Mouse (Mus musculus) MEL (cell line): ENCODE measurements around the gene Timmdc1. TPM values are rescaled to one million over a fixed set of nuclear protein-coding genes. Genes with fewer than 3 reads are reported as not detected.
A peak's percentile ranks its signal among the peaks of the same experiment; 100 is the strongest.

ENCODE experiments used
- DNase-seq: peaks from one replicate; pipeline ENCODE4 v3.0.0; 2011; ENCODE audit warnings: low read depth, low spot score
- H3K27ac ChIP-seq: 2 replicates; pipeline ENCODE4 v1.5.1; 2012; ENCODE audit warnings: low read depth, mild to moderate bottlenecking, control low read depth, low read length, moderate library complexity; ENCODE audit not compliant: control insufficient read depth
- H3K27me3 ChIP-seq, 2 experiments: fragments of 150-350 bp in 1 of 2; sonication (generic) in 1 of 2; 2 replicates each; pipeline ENCODE4 v1.6.1; 2012; ENCODE audit warnings: low read length in 2 of 2, mild to moderate bottlenecking in 2 of 2, improper control_type of control experiment in 1 of 2, moderate library complexity in 1 of 2; ENCODE audit not compliant: insufficient read depth in 2 of 2, control insufficient read depth in 1 of 2
- H3K36me3 ChIP-seq, 2 experiments: 2 replicates each; pipeline ENCODE4 v1.6.1; 2012 to 2014; ENCODE audit warnings: low read length in 2 of 2, improper control_type of control experiment in 1 of 2, inconsistent platforms in 1 of 2, mild to moderate bottlenecking in 1 of 2; ENCODE audit not compliant: insufficient read depth in 2 of 2, control insufficient read depth in 1 of 2
- H3K4me1 ChIP-seq, 2 experiments: fragments of 150-350 bp in 1 of 2; sonication (generic) in 1 of 2; 2 replicates each; pipeline ENCODE4 v1.6.1; 2012; ENCODE audit warnings: low read length in 2 of 2, improper control_type of control experiment in 1 of 2, mild to moderate bottlenecking in 1 of 2; ENCODE audit not compliant: insufficient read depth in 2 of 2, control insufficient read depth in 1 of 2
- H3K4me3 ChIP-seq, 2 experiments: fragments of 150-350 bp in 1 of 2; sonication (generic) in 1 of 2; 2 replicates each; pipeline ENCODE4 v1.5.1; 2012; ENCODE audit warnings: low read depth in 2 of 2, low read length in 2 of 2, mild to moderate bottlenecking in 2 of 2, moderate library complexity in 2 of 2, control low read depth in 1 of 2, improper control_type of control experiment in 1 of 2; ENCODE audit not compliant: control insufficient read depth in 1 of 2, insufficient read depth in 1 of 2
- H3K79me2 ChIP-seq: 2 replicates; pipeline ENCODE4 v1.6.1; 2012; ENCODE audit warnings: mild to moderate bottlenecking, low read length, moderate library complexity; ENCODE audit not compliant: control insufficient read depth, poor library complexity, insufficient read depth
- H3K9ac ChIP-seq: 2 replicates; pipeline ENCODE4 v1.6.1; 2012; ENCODE audit warnings: low read depth, mild to moderate bottlenecking, control low read depth, low read length, moderate library complexity; ENCODE audit not compliant: control insufficient read depth, poor library complexity, severe bottlenecking
- H3K9me3 ChIP-seq: fragments of 150-350 bp; sonication (generic); replicated peaks from 2 replicates; pipeline ENCODE4 v1.6.1; 2012; ENCODE audit warnings: mild to moderate bottlenecking, low read length, improper control_type of control experiment, moderate library complexity; ENCODE audit not compliant: insufficient read depth
- CTCF ChIP-seq, 3 experiments: IDR thresholded peaks in 2 of 3; conservative IDR thresholded peaks in 1 of 3; 2 replicates each; pipeline ENCODE4 v1.5.1; 2011 to 2012; ENCODE audit warnings: low read length in 3 of 3, low read depth in 2 of 3, mild to moderate bottlenecking in 2 of 3, improper control_type of control experiment in 1 of 3, inconsistent platforms in 1 of 3, mixed read lengths in 1 of 3, moderate library complexity in 1 of 3; ENCODE audit not compliant: control insufficient read depth in 1 of 3, insufficient read depth in 1 of 3, poor library complexity in 1 of 3, severe bottlenecking in 1 of 3
- E2F4 ChIP-seq: IDR thresholded peaks from 2 replicates; pipeline ENCODE4 v1.6.1; 2011; ENCODE audit warnings: low read depth, low read length, improper control_type of control experiment, borderline replicate concordance
- KAT2A ChIP-seq: conservative IDR thresholded peaks from 2 replicates; pipeline ENCODE4 v1.6.1; 2012; ENCODE audit warnings: low read depth, low read length, improper control_type of control experiment, inconsistent platforms
- MAFK ChIP-seq: IDR thresholded peaks from 2 replicates; pipeline ENCODE4 v1.6.1; 2011; ENCODE audit warnings: low read depth, mild to moderate bottlenecking, low read length, improper control_type of control experiment, borderline replicate concordance
- MAZ ChIP-seq: IDR thresholded peaks from 2 replicates; pipeline ENCODE4 v1.6.1; 2012; ENCODE audit warnings: low read depth, mild to moderate bottlenecking, inconsistent platforms, low read length, improper control_type of control experiment
- MYB ChIP-seq: IDR thresholded peaks from 2 replicates; pipeline ENCODE4 v1.6.1; 2011; ENCODE audit warnings: mild to moderate bottlenecking, low read depth, low read length, improper control_type of control experiment
- NELFE ChIP-seq: IDR thresholded peaks from 2 replicates; pipeline ENCODE4 v1.6.1; 2011; ENCODE audit warnings: low read depth, low read length, improper control_type of control experiment
- POLR2AphosphoS5 ChIP-seq: IDR thresholded peaks from 2 replicates; pipeline ENCODE4 v1.6.1; 2012; ENCODE audit warnings: low read depth, borderline replicate concordance, mild to moderate bottlenecking, inconsistent platforms, low read length, moderate library complexity, mixed read lengths
- RAD21 ChIP-seq: IDR thresholded peaks from 2 replicates; pipeline ENCODE4 v1.6.1; 2011; ENCODE audit warnings: mild to moderate bottlenecking, low read depth, low read length, improper control_type of control experiment
- RCOR1 ChIP-seq: IDR thresholded peaks from 2 replicates; pipeline ENCODE4 v1.6.1; 2012; ENCODE audit warnings: low read depth, mild to moderate bottlenecking, inconsistent platforms, low read length, improper control_type of control experiment
- SMC3 ChIP-seq: IDR thresholded peaks from 2 replicates; pipeline ENCODE4 v1.6.1; 2011; ENCODE audit warnings: low read depth, low read length, improper control_type of control experiment
- TBP ChIP-seq: IDR thresholded peaks from 2 replicates; pipeline ENCODE4 v1.8.0; 2011; ENCODE audit warnings: low read depth, low read length, improper control_type of control experiment
- TCF12 ChIP-seq: IDR thresholded peaks from 2 replicates; pipeline ENCODE4 v1.6.1; 2014; ENCODE audit warnings: low read depth, mild to moderate bottlenecking, inconsistent platforms, low read length, improper control_type of control experiment, moderate library complexity
- USF1 ChIP-seq: IDR thresholded peaks from 2 replicates; pipeline ENCODE4 v1.6.1; 2014; ENCODE audit warnings: low read depth, mild to moderate bottlenecking, inconsistent platforms, low read length, improper control_type of control experiment, moderate library complexity
- USF2 ChIP-seq, 2 experiments: IDR thresholded peaks; 2 replicates each; pipeline ENCODE4 v1.6.1; 2011 to 2012; ENCODE audit warnings: improper control_type of control experiment in 2 of 2, low read length in 2 of 2, borderline replicate concordance in 1 of 2, inconsistent platforms in 1 of 2, low read depth in 1 of 2, mild to moderate bottlenecking in 1 of 2; ENCODE audit not compliant: insufficient read depth in 1 of 2
- ZKSCAN1 ChIP-seq: IDR thresholded peaks from 2 replicates; pipeline ENCODE4 v1.6.1; 2012; ENCODE audit warnings: low read depth, mild to moderate bottlenecking, inconsistent platforms, low read length, improper control_type of control experiment, moderate library complexity
- ZNF384 ChIP-seq: IDR thresholded peaks from 2 replicates; pipeline ENCODE4 v1.6.1; 2012; ENCODE audit warnings: low read depth, mild to moderate bottlenecking, inconsistent platforms, low read length, improper control_type of control experiment
- polyA plus RNA-seq, 2 experiments: library from polyadenylated mRNA; stranded (reverse) in 1 of 2; unstranded in 1 of 2; fragments of >175 nt in 1 of 2; fragments of >200 nt in 1 of 2; gene quantifications; 2 replicates each; pipeline versions ENCODE4 v1.2.1 to v1.2.4; 2012; ENCODE audit warnings: low replicate concordance in 2 of 2, low read depth in 1 of 2; ENCODE audit not compliant: insufficient read length in 2 of 2, insufficient read depth in 1 of 2, missing spikeins in 1 of 2
- total RNA-seq: library from RNA; depleted of rRNA; stranded (reverse); fragments of 300-350 nt; gene quantifications from 2 replicates; pipeline ENCODE4 v1.2.3, GENCODE M21; 2012

Timmdc1 gene
- total and polyA plus RNA-seq, 3 experiments, result 38.0 to 40.4 TPM; not detected in 1

DNA sequence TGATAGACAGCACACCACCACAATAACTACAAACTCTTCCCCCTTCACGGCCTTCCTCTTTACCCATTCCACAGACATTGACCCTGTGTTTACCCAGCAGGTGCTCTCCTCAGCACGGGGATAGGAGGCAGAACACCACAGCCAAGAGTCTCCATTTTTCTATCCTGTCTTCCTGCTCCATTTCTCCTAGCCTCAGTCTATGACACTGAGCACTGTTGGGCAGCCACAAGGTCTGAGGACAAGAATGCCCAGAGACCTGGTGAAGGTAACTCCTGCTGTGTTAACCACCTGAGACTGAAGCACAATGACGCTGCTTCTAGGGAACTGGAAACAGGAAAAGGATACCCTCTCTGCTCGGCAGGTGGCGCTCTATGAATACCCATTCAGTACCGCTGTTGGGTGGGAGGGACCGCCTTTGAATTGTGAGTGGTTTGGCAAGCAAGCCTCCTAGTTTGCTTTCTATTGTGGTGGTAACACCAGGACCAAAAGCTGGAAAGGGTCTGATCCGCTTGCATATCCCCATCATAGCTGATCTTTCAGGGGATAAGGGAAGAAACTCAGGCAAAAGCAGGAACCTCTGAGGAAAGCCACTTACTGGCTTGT is 14.2 kb upstream of the Timmdc1 start:
- H3K79me2 ChIP-seq, result no peaks in the 10 kb centered on the region
- peak; percentile 65 for DNase-seq
- H3K36me3 ChIP-seq, result peaks cover 0 to 7% of the 10 kb centered on the region in 2 experiments; a peak in 1 of 4 replicates
- no peaks in the 10 kb centered on the region for H3K27me3 ChIP-seq
- no peaks in the 10 kb centered on the region for H3K9me3 ChIP-seq
- no peak overlapping the region for H3K9ac ChIP-seq
- no peak overlapping the region for H3K4me3 ChIP-seq
- no peaks in the 10 kb centered on the region for H3K4me1 ChIP-seq
- no peak overlapping the region for H3K27ac ChIP-seq
- TF ChIP-seq SMC3 (peak; percentile 33), RAD21 (peak; percentile 49), E2F4 (no peak), CTCF (IDR thresholded peaks at IDR 0.05 in 2 of 3, conservative IDR thresholded peaks at IDR 0.05 in 1 of 3; ENCODE audit: control insufficient read depth in 1 of 3, insufficient read depth in 1 of 3, low read depth in 2 of 3, low read length in 3 of 3, poor library complexity in 1 of 3, severe bottlenecking in 1 of 3) (peak; percentile 43 to 65 (median 63))

DNA sequence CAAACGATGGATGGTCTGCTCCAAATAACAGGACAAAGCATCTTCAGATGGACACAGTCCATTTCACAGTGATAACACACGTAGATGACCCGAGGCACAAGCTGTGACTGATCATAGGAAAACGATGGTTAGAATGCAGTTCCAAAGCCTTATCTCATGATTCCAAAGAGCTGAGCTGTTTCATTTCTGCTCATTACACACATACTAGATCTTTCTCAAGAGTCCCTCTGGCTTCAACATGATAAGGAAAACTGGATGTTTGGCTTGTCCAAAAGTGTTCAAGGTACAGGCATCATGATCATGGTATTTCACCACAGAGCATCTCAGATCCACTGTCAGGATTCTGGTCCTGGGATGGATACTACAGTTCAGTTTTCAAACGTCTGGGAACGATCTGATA is 3.8 kb upstream of the Timmdc1 start:
- no peak overlapping the region for H3K27ac ChIP-seq
- H3K9ac ChIP-seq, result no peak overlapping the region
- H3K79me2 ChIP-seq, result peaks cover 10% of the 10 kb centered on the region
- TF ChIP-seq CTCF (IDR thresholded peaks at IDR 0.05 in 2 of 3, conservative IDR thresholded peaks at IDR 0.05 in 1 of 3; ENCODE audit: control insufficient read depth in 1 of 3, insufficient read depth in 1 of 3, low read depth in 2 of 3, low read length in 3 of 3, poor library complexity in 1 of 3, severe bottlenecking in 1 of 3) (no peak), RCOR1 (no peak), MAFK (no peak), MAZ (no peak), ZNF384 (no peak), KAT2A (no peak), NELFE (no peak), TBP (no peak), POLR2AphosphoS5 (no peak), USF1 (no peak), USF2 (IDR thresholded peaks at IDR 0.05; ENCODE audit: borderline replicate concordance in 1 of 2, insufficient read depth in 1 of 2, low read depth in 1 of 2, low read length in 2 of 2) (no peak), ZKSCAN1 (no peak), TCF12 (no peak), MYB (no peak)
- peaks cover 2 to 6% of the 10 kb centered on the region in 2 experiments for H3K36me3 ChIP-seq
- H3K27me3 ChIP-seq, result no peaks in the 10 kb centered on the region
- H3K4me1 ChIP-seq, result peaks cover 0 to 3% of the 10 kb centered on the region in 2 experiments; a peak in 2 of 4 replicates
- H3K9me3 ChIP-seq, result no peaks in the 10 kb centered on the region
- no peak overlapping the region for H3K4me3 ChIP-seq
- DNase-seq, result no peak
